Mouse (Mus musculus) lung, postnatal 0 days (tissue): ENCODE results near the gene Mrvi1. TPM values are rescaled to one million over a fixed set of nuclear protein-coding genes. Genes with fewer than 3 reads are reported as not detected.
A peak's percentile ranks its signal among the peaks of the same experiment; 100 is the strongest.

ENCODE experiments used
- ATAC-seq: fragments of 200-750 bp; cut with Nextera tagmentation; 2 replicates; pipeline ENCODE4 v1.8.0; 2017; ENCODE audit warnings: moderate library complexity
- DNase-seq: peaks from one replicate; pipeline ENCODE4 v3.0.0-alpha.2; 2016; ENCODE audit warnings: low spot score
- H3K27ac ChIP-seq: fragments of 300-500 bp; sonication (generic); 2 replicates; pipeline ENCODE4 v1.5.1; 2014; ENCODE audit warnings: antibody characterized with exemption, mild to moderate bottlenecking, low read length, mixed read lengths
- H3K27me3 ChIP-seq: fragments of 300-500 bp; sonication (generic); replicated peaks from 2 replicates; pipeline ENCODE4 v1.6.1; 2014; ENCODE audit warnings: low read length, mixed read lengths; ENCODE audit not compliant: insufficient read depth
- H3K36me3 ChIP-seq: fragments of 300-500 bp; sonication (generic); 2 replicates; pipeline ENCODE4 v1.6.1; 2014; ENCODE audit warnings: low read length, mixed read lengths; ENCODE audit not compliant: insufficient read depth
- H3K4me1 ChIP-seq: fragments of 300-500 bp; sonication (generic); 2 replicates; pipeline ENCODE4 v1.6.1; 2014; ENCODE audit warnings: antibody characterized with exemption, low read depth, low read length, mixed read lengths; ENCODE audit not compliant: insufficient read depth
- H3K4me2 ChIP-seq: fragments of 300-500 bp; sonication (generic); replicated peaks from 2 replicates; pipeline ENCODE4 v1.6.1; 2014; ENCODE audit warnings: low read depth, mild to moderate bottlenecking, low read length, moderate library complexity, mixed read lengths
- H3K4me3 ChIP-seq: fragments of 300-500 bp; sonication (generic); 2 replicates; pipeline ENCODE4 v1.5.1; 2014; ENCODE audit warnings: low read depth, low read length
- H3K9ac ChIP-seq: fragments of 300-500 bp; sonication (generic); replicated peaks from 2 replicates; pipeline ENCODE4 v1.6.1; 2014; ENCODE audit warnings: low read depth, mild to moderate bottlenecking
- H3K9me3 ChIP-seq: fragments of 300-500 bp; sonication (generic); 2 replicates; pipeline ENCODE4 v1.6.1; 2016; ENCODE audit warnings: low read length, mixed read lengths
- CTCF ChIP-seq: IDR thresholded peaks from 2 replicates; pipeline ENCODE4 v1.5.1; 2016; ENCODE audit warnings: antibody characterized with exemption, mild to moderate bottlenecking
- EP300 ChIP-seq: IDR thresholded peaks from 2 replicates; pipeline ENCODE4 v1.6.1; 2016; ENCODE audit warnings: antibody characterized with exemption, mild to moderate bottlenecking, control low read depth
- WGBS: fragments of 180-500 bp; shearing (Covaris S2); extraction: QIAGEN DNeasy Blood & Tissue Kit; methylation state at CpG from one replicate; pipeline ENCODE4 v1.1.7; 2014; 5-methylcytosine and 5-hydroxymethylcytosine counted together
- polyA plus RNA-seq: library from polyadenylated mRNA; unstranded; fragments of >200 nt; fragmentation: Nextera tagmentation; extraction: Ambion mirVana; gene quantifications from 2 replicates; pipeline ENCODE4 v1.2.1, GENCODE M21; 2015

Mrvi1 gene
- polyA plus RNA-seq, 1 experiment from 2014 or later: 1.8 TPM

DNA sequence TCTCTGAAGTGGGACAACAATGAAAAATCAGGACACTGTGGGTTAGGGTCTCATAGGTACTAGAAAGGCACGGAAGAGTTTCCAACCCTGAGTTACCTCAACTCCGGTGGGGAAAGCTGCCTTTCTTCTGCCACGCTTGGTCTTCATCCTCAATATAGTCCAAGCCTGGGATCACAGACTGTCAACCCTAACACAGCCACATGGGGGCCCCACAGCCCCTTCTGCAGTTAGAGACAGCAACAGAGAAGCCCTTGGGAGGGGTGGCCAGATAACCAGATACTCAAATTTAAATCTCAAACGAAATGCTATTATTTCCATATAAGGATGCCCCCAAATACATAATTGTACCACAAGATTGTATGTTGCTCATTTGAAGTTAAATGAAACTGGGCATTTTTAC lies 503 bp upstream of the Mrvi1 start:
- H3K9ac ChIP-seq: no peak overlapping the region
- H3K4me1 ChIP-seq: peaks cover 12% of the 10 kb centered on the region
- no peak overlapping the region for H3K4me3 ChIP-seq
- H3K9me3 ChIP-seq: no peaks in the 10 kb centered on the region
- H3K27ac ChIP-seq: no peak overlapping the region
- DNase-seq (peak; percentile 55), ATAC-seq (peak; percentile 52; the same call in 1 of the 2 replicates)
- H3K4me2 ChIP-seq: 0 out of 2 replicates have a peak overlapping the region, but pooled peaks have one; percentile 35
- no peaks in the 10 kb centered on the region for H3K27me3 ChIP-seq
- WGBS: 37% methylated on average over 4 of the region's 4 CpGs
- H3K36me3 ChIP-seq: no peaks in the 10 kb centered on the region
- TF ChIP-seq EP300: no peak
- peak; percentile 75 for TF ChIP-seq CTCF

GRCm38 (mm10) chr7:110981036-110981435 lies 1.2 kb downstream of the Mrvi1 start:
- no peaks in the 10 kb centered on the region for H3K9me3 ChIP-seq
- peaks cover 12% of the 10 kb centered on the region for H3K4me1 ChIP-seq
- ATAC-seq (peak; percentile 66), DNase-seq (peak; percentile 54)
- H3K9ac ChIP-seq: no peak overlapping the region
- no peaks in the 10 kb centered on the region for H3K36me3 ChIP-seq
- 21% methylated on average over 8 of the region's 8 CpGs for WGBS
- no peak overlapping the region for H3K4me3 ChIP-seq
- no peak for TF ChIP-seq EP300
- 0 out of 2 replicates have a peak, but pooled peaks have one; percentile 7 for TF ChIP-seq CTCF
- H3K27me3 ChIP-seq: no peaks in the 10 kb centered on the region
- peak overlapping the region; percentile 62; the same call in 1 of the 2 replicates for H3K27ac ChIP-seq
- 0 out of 2 replicates have a peak overlapping the region, but pooled peaks have one; percentile 35 for H3K4me2 ChIP-seq

DNA sequence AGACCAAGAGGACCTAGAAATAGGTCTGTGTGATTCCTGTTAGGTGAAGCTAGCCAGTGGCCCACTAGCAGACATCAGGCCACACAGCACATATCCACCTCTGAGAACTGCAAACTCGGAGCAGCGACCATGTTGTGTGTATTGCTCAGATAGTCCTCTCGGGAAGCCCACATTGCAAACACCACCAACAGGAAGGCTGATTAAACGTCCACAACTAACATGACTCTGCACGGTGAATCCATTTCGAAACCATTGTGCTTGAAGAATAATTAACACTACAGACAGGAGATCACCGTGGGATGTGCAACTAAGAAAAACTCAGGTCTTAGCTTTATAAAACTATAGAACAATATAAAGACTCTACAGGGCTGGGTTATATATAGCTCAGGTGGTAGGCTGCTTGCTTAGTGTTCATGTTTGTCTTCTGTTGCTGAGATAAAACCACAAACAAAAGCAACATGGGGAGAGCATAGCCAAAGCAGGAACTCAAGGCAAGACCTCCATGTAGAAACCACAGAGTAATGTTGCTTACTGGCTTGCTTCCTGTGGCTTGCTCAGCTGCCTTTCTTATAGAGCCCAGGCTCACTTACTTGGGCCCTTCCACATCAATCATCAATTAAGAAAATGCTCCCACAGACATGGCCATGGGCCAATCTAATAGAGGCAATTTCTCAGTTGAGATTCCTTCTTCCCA lies 4.4 kb downstream of the Mrvi1 start:
- Histone ChIP-seq H3K27me3 (no peaks in the 10 kb centered on the region), H3K27ac (no peak overlapping the region), H3K4me2 (no peak overlapping the region), H3K9ac (no peak overlapping the region), H3K4me3 (no peak overlapping the region), H3K36me3 (no peaks in the 10 kb centered on the region), H3K9me3 (no peaks in the 10 kb centered on the region), H3K4me1 (peaks cover 12% of the 10 kb centered on the region)
- DNase-seq: no peak
- 83% methylated on average over 7 of the region's 7 CpGs for WGBS
- no peak for TF ChIP-seq EP300
- ATAC-seq: no peak

GRCm38 (mm10) chr7:110973450-110973849 lies 8.8 kb downstream of the Mrvi1 start:
- Histone ChIP-seq H3K4me2 (no peak overlapping the region), H3K27ac (no peak overlapping the region), H3K9me3 (no peaks in the 10 kb centered on the region), H3K4me1 (no peaks in the 10 kb centered on the region), H3K27me3 (no peaks in the 10 kb centered on the region), H3K36me3 (no peaks in the 10 kb centered on the region), H3K4me3 (no peak overlapping the region), H3K9ac (no peak overlapping the region)
- TF ChIP-seq EP300 (no peak), CTCF (no peak)
- no peak for DNase-seq
- ATAC-seq: no peak
- 72% methylated on average over 4 of the region's 4 CpGs for WGBS

DNA sequence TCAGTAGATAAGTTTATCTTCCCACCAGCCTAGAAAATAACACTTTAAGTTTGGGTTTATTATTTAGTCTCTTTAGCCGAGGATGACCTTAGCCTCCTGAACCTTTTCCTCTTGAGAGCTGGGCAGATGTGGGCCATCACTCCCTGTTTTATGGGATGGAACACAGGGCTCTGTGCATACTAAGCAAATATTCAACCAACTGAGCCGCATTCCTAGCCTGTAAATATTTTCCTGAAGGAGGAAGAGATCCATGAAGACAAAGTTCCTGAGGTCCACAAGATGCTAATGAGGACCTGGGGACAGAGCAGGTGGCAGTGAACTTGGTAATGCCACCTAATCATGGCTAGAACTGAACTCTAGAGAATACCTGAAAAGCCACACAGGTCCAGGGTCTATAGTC lies 9.5 kb downstream of the Mrvi1 start:
- H3K4me2 ChIP-seq: no peak overlapping the region
- H3K27ac ChIP-seq: no peak overlapping the region
- H3K36me3 ChIP-seq: no peaks in the 10 kb centered on the region
- H3K27me3 ChIP-seq: no peaks in the 10 kb centered on the region
- no peak overlapping the region for H3K4me3 ChIP-seq
- DNase-seq: no peak
- 53% methylated on average over 2 of the region's 2 CpGs for WGBS
- H3K4me1 ChIP-seq: no peaks in the 10 kb centered on the region
- H3K9me3 ChIP-seq: no peaks in the 10 kb centered on the region
- TF ChIP-seq EP300 (no peak), CTCF (no peak)
- H3K9ac ChIP-seq: no peak overlapping the region
- ATAC-seq: no peak

- H3K4me2 ChIP-seq: no peak overlapping the region
- H3K9me3 ChIP-seq: no peaks in the 10 kb centered on the region
- 86% methylated on average over 4 of the region's 4 CpGs for WGBS
- TF ChIP-seq EP300: no peak
- TF ChIP-seq CTCF: no peak
- H3K27me3 ChIP-seq: no peaks in the 10 kb centered on the region
- H3K27ac ChIP-seq: no peak overlapping the region
- H3K4me3 ChIP-seq: no peak overlapping the region
- no peak for DNase-seq
- no peak overlapping the region for H3K9ac ChIP-seq
- no peak for ATAC-seq
- no peaks in the 10 kb centered on the region for H3K4me1 ChIP-seq
- H3K36me3 ChIP-seq: no peaks in the 10 kb centered on the region
Observed at GRCm38 (mm10) chr7:110967373-110967772, 14.9 kb downstream of the Mrvi1 start.
